Mouse (Mus musculus) Muller cell, postnatal 12 days (primary cell): ENCODE data around the gene Olfr1494.

Experiments used
- DNase-seq: peaks from one replicate; pipeline ENCODE4 v3.0.0-alpha.2; 2015; ENCODE audit errors: inconsistent ontology term

The Olfr1494 gene

GRCm38 (mm10) chr19:13739428-13739827 lies at the start of gene Olfr1494:
Olfr1494 (plus strand) TSS chr19:13739728.
- no peak for DNase-seq

GRCm38 (mm10) chr19:13696968-13697367 lies 42.6 kb upstream of the Olfr1494 start, which contains the start of gene Olfr1491:
Olfr1491 (plus strand) TSS chr19:13697268.
- no peak for DNase-seq

- no peak for DNase-seq
Measured at GRCm38 (mm10) chr19:13722978-13723377, 16.6 kb upstream of the Olfr1494 start, which contains the start of gene Olfr1493-ps1. Olfr1493-ps1 (plus strand) TSS chr19:13723278.

- DNase-seq = no peak
Measured at GRCm38 (mm10) chr19:13749366-13749765, 9.8 kb downstream of the Olfr1494 start.

GRCm38 (mm10) chr19:13764306-13764705 lies 24.8 kb downstream of the Olfr1494 start, which contains the start of gene Olfr1495:
Olfr1495 (plus strand) TSS chr19:13764606.
- no peak for DNase-seq

- no peak for DNase-seq
Measured at GRCm38 (mm10) chr19:13768565-13769276, 29.2 kb downstream of the Olfr1494 start.

GRCm38 (mm10) chr19:13777578-13777977 lies 38.0 kb downstream of the Olfr1494 start, which contains the start of gene Olfr1496:
Olfr1496 (plus strand) TSS chr19:13777878.
- no peak for DNase-seq

- DNase-seq = no peak
Measured at GRCm38 (mm10) chr19:13798102-13798501, 58.6 kb downstream of the Olfr1494 start, which contains the start of gene Olfr1497. Olfr1497 (minus strand) TSS chr19:13798202.
